Mouse (Mus musculus): ENCODE results near the gene Olfr878. TPM values are rescaled to one million over a fixed set of nuclear protein-coding genes. Genes with fewer than 3 reads are reported as not detected.

The Olfr878 gene
- not detected in 2 replicates for polyA plus RNA-seq (2015; fragmentation: Nextera tagmentation; extraction: Ambion mirVana)

DNA sequence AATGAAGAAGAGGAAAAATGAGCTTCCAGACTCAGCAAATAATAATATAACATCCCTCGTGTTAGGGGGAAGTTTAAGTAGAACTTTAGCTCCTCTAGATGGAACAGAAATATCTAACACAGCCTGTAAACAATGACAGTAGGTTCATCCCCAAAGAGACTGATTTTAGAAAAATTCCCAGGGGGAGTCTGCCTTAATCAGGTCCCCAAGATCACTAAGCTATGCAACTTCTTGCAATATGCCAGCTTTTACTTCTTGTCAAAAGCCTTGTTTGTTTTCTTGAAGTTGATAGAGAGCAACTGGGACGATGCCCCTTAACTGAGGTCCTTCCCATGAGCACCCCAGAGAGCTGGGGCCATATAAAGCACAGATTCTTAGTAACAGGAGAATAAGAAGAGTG, at the start of gene Olfr878:
Gene Olfr878, plus strand, starts transcription at position 301 of the 400 bp plus-strand sequence.
- H3K9ac ChIP-seq (replicated peaks; ENCODE audit: low read length), result no peak within 1 kb of the TSS
- no peaks in the 10 kb centered on the region for H3K36me3 ChIP-seq (ENCODE audit: insufficient read depth, low read length)
- 74% methylated on average over 2 of the region's 2 CpGs for WGBS

DNA sequence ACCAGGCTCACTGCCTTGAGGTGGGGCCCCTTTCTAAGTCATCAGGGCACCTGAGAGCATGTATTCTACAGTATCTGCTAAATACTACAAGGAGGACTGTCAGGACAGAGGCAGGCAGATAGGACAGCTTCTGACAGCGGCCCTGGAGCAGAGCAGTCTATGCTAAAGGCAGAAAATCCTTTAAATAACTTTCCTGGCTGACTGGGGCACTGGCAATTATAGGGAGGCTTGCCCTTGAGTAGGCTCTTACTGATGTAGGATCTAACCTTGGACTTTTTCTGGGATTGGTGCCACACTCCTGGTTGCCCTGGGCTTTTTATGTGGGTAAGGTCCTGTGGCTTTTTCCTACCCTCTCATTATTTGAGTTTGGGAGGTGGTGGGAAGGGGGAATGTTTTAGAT, 47.4 kb upstream of the Olfr878 start:
- WGBS, result 45% methylated on average over 1 of the region's 1 CpGs

More for the DNA sequence above, at the start of gene Olfr878:
- H3K27me3 ChIP-seq (ENCODE audit: insufficient read depth, low read length), result no peaks in the 10 kb centered on the region
- no peak for ATAC-seq (ENCODE audit: low FRiP score, low TSS enrichment)
- H3K27ac ChIP-seq (ENCODE audit: low read length), result no peak within 1 kb of the TSS
- no peak within 1 kb of the TSS for H3K4me3 ChIP-seq (ENCODE audit: low read length)
- H3K4me2 ChIP-seq (replicated peaks; ENCODE audit: low read depth, low read length), result no peak within 1 kb of the TSS
- no peaks in the 10 kb centered on the region for H3K9me3 ChIP-seq (ENCODE audit: low read length)
- H3K4me1 ChIP-seq (ENCODE audit: insufficient read depth, low read length), result no peaks in the 10 kb centered on the region

DNA sequence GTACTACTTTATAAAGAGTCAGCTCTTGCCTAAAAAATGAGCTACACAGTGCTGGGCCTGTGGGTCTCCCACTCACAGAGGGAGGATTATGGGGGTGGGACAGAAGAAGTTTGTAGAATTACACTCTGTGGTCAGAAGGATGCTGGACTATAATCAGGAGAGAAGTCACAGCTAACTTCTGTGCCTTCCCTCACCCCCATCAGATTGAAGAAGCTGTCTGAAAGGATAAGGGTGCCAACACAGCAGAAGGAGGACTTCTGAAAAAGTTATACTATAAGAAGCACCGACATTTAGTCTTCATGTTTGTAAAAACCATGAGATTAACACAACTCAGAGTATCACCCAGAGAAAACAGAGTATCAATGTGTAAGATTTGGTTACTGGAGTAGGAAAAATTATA, 46.5 kb upstream of the Olfr878 start:
- Histone ChIP-seq H3K9ac (replicated peaks; ENCODE audit: low read length) (no peak overlapping the region), H3K36me3 (ENCODE audit: insufficient read depth, low read length) (no peaks in the 10 kb centered on the region), H3K27me3 (ENCODE audit: insufficient read depth, low read length) (no peaks in the 10 kb centered on the region), H3K4me2 (replicated peaks; ENCODE audit: low read depth, low read length) (no peak overlapping the region), H3K4me3 (ENCODE audit: low read length) (no peak overlapping the region), H3K9me3 (ENCODE audit: low read length) (no peaks in the 10 kb centered on the region), H3K27ac (ENCODE audit: low read length) (no peak overlapping the region), H3K4me1 (ENCODE audit: insufficient read depth, low read length) (no peaks in the 10 kb centered on the region)
- WGBS, result 76% methylated on average over 1 of the region's 1 CpGs
- no peak for ATAC-seq (ENCODE audit: low FRiP score, low TSS enrichment)

More for the DNA sequence above, 47.4 kb upstream of the Olfr878 start:
- no peak for ATAC-seq (ENCODE audit: low FRiP score, low TSS enrichment)
- H3K9ac ChIP-seq (replicated peaks; ENCODE audit: low read length), result no peak overlapping the region
- H3K4me2 ChIP-seq (replicated peaks; ENCODE audit: low read depth, low read length), result no peak overlapping the region
- no peaks in the 10 kb centered on the region for H3K4me1 ChIP-seq (ENCODE audit: insufficient read depth, low read length)
- no peaks in the 10 kb centered on the region for H3K9me3 ChIP-seq (ENCODE audit: low read length)
- no peaks in the 10 kb centered on the region for H3K27me3 ChIP-seq (ENCODE audit: insufficient read depth, low read length)
- no peak overlapping the region for H3K4me3 ChIP-seq (ENCODE audit: low read length)
- no peaks in the 10 kb centered on the region for H3K36me3 ChIP-seq (ENCODE audit: insufficient read depth, low read length)
- no peak overlapping the region for H3K27ac ChIP-seq (ENCODE audit: low read length)

DNA sequence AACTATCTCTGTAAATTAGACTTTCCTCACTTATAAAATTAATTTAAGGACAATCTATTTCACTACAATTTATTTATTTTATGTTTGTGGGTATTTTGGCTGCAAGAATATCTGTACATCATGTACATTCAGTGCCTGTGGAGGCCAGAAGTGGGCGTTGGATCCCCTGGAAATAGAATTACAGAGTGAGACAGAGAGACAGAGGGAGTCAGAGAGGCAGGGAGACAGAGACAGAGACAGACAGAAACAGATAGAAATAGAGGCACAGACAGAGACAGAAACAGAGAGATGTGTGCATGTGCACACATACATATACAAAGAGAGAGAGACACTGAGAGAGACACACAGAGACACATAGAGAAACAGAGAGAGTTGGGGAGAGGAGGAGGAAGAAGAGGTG, 46.1 kb upstream of the Olfr878 start:
- Histone ChIP-seq H3K27me3 (ENCODE audit: insufficient read depth, low read length) (no peaks in the 10 kb centered on the region), H3K4me1 (ENCODE audit: insufficient read depth, low read length) (no peaks in the 10 kb centered on the region), H3K36me3 (ENCODE audit: insufficient read depth, low read length) (no peaks in the 10 kb centered on the region), H3K9me3 (ENCODE audit: low read length) (no peaks in the 10 kb centered on the region), H3K4me2 (replicated peaks; ENCODE audit: low read depth, low read length) (no peak overlapping the region), H3K27ac (ENCODE audit: low read length) (no peak overlapping the region), H3K9ac (replicated peaks; ENCODE audit: low read length) (no peak overlapping the region), H3K4me3 (ENCODE audit: low read length) (no peak overlapping the region)
- ATAC-seq (ENCODE audit: low FRiP score, low TSS enrichment), result no peak
- WGBS, result 65% methylated on average over 1 of the region's 1 CpGs

DNA sequence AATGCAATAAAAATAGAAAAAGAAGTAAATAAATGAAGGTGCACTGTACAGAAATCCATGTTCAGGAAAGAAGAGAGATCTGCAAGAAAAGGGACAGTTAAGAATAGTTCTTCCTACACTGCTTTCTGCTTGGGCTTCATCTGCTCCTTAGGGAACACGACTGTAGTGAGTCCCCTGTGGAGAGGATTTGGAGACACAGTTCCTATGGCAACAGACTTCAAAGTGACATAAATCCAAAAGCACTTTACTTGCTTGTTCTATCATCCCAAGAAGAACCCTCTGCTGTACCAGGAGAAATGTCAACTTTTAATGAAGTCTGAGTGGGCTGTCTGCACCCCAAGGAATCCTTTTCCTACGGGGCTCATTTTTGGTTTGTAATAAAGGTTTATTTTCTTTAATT, 26.7 kb upstream of the Olfr878 start:
- no peak overlapping the region for H3K9ac ChIP-seq (replicated peaks; ENCODE audit: low read length)
- H3K4me2 ChIP-seq (replicated peaks; ENCODE audit: low read depth, low read length), result no peak overlapping the region
- no peaks in the 10 kb centered on the region for H3K36me3 ChIP-seq (ENCODE audit: insufficient read depth, low read length)
- ATAC-seq (ENCODE audit: low FRiP score, low TSS enrichment), result no peak
- no peaks in the 10 kb centered on the region for H3K27me3 ChIP-seq (ENCODE audit: insufficient read depth, low read length)
- no peaks in the 10 kb centered on the region for H3K4me1 ChIP-seq (ENCODE audit: insufficient read depth, low read length)
- H3K9me3 ChIP-seq (ENCODE audit: low read length), result no peaks in the 10 kb centered on the region
- no peak overlapping the region for H3K27ac ChIP-seq (ENCODE audit: low read length)
- WGBS, result 43% methylated on average over 2 of the region's 2 CpGs
- no peak overlapping the region for H3K4me3 ChIP-seq (ENCODE audit: low read length)

DNA sequence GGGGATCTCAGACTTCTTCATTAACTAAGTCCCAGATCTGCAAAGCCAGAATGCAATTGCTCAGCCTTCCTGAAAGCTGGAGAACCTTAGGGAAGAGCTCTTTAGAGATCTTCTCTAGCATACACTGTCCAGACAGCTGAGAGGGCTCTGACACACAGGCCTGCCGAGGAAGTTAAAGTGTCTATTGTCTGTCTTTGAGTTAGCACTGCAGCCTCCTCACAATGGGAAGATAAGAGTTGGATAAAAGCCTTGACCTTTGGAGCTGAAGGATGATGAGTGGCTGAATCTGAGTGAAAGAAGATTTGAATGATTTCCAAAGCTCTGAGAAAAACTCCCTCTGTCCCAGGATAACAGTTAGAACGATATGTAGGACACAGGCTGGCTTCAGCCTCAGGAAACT, 21.0 kb upstream of the Olfr878 start, which contains the start of gene Olfr145:
Gene Olfr145, plus strand, starts transcription at position 64 of the 400 bp plus-strand sequence.
- H3K27ac ChIP-seq (ENCODE audit: low read length), result no peak within 1 kb of the TSS
- H3K9me3 ChIP-seq (ENCODE audit: low read length), result no peaks in the 10 kb centered on the region
- WGBS, result 50% methylated on average over 2 of the region's 2 CpGs
- no peak for ATAC-seq (ENCODE audit: low FRiP score, low TSS enrichment)
- H3K4me3 ChIP-seq (ENCODE audit: low read length), result no peak within 1 kb of the TSS
- H3K9ac ChIP-seq (replicated peaks; ENCODE audit: low read length), result no peak within 1 kb of the TSS
- H3K27me3 ChIP-seq (ENCODE audit: insufficient read depth, low read length), result no peaks in the 10 kb centered on the region
- no peaks in the 10 kb centered on the region for H3K36me3 ChIP-seq (ENCODE audit: insufficient read depth, low read length)
- H3K4me1 ChIP-seq (ENCODE audit: insufficient read depth, low read length), result no peaks in the 10 kb centered on the region
- H3K4me2 ChIP-seq (replicated peaks; ENCODE audit: low read depth, low read length), result no peak within 1 kb of the TSS

DNA sequence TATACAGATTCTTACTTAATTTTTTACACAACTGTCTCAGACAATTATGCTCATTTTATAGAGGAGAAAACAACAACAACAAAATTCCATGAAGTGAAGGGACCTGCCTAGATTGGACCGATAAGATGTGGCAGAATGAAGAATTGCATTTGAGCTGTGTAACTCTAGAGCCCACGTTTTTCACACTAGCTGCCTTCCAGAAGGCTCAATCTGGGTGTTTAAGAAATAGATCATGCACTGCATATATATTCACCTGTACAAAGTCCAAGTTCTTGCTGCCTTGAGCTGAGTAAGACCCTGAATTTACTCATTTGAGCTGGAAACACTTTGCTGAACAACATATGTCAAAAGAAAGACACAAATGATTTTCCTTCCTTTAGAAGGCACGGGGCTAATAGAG, 12.1 kb upstream of the Olfr878 start:
- Histone ChIP-seq H3K27ac (ENCODE audit: low read length) (no peak overlapping the region), H3K4me1 (ENCODE audit: insufficient read depth, low read length) (no peaks in the 10 kb centered on the region), H3K36me3 (ENCODE audit: insufficient read depth, low read length) (no peaks in the 10 kb centered on the region), H3K4me3 (ENCODE audit: low read length) (no peak overlapping the region), H3K9me3 (ENCODE audit: low read length) (no peaks in the 10 kb centered on the region), H3K9ac (replicated peaks; ENCODE audit: low read length) (no peak overlapping the region), H3K27me3 (ENCODE audit: insufficient read depth, low read length) (no peaks in the 10 kb centered on the region), H3K4me2 (replicated peaks; ENCODE audit: low read depth, low read length) (no peak overlapping the region)
- ATAC-seq (ENCODE audit: low FRiP score, low TSS enrichment), result no peak
- WGBS, result 65% methylated on average over 3 of the region's 3 CpGs

DNA sequence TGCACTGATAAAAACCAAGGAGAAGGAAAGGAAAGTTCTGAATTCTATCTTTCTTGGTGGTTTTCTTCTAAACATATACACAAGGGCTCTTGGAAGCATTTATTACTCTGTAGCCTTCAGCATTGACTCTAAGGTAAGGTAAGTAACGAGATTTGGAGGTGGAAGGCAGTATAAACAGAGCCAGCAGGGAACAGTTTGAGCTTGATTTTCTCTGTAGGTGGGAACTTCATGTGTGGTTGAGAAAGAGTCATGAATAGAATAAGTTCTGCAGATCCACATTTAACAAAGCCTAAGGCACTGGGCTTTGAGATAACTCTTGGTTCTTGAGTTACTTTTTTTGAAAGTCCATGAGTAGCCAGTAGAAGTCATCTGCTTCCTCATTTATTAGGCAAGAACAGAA, 378 bp downstream of the Olfr878 start:
- 56% methylated on average over 1 of the region's 1 CpGs for WGBS
- no peak overlapping the region for H3K27ac ChIP-seq (ENCODE audit: low read length)
- H3K9ac ChIP-seq (replicated peaks; ENCODE audit: low read length), result no peak overlapping the region
- no peaks in the 10 kb centered on the region for H3K36me3 ChIP-seq (ENCODE audit: insufficient read depth, low read length)
- no peak for ATAC-seq (ENCODE audit: low FRiP score, low TSS enrichment)
- no peak overlapping the region for H3K4me3 ChIP-seq (ENCODE audit: low read length)
- H3K4me2 ChIP-seq (replicated peaks; ENCODE audit: low read depth, low read length), result no peak overlapping the region
- H3K9me3 ChIP-seq (ENCODE audit: low read length), result no peaks in the 10 kb centered on the region
- H3K27me3 ChIP-seq (ENCODE audit: insufficient read depth, low read length), result no peaks in the 10 kb centered on the region
- no peaks in the 10 kb centered on the region for H3K4me1 ChIP-seq (ENCODE audit: insufficient read depth, low read length)

DNA sequence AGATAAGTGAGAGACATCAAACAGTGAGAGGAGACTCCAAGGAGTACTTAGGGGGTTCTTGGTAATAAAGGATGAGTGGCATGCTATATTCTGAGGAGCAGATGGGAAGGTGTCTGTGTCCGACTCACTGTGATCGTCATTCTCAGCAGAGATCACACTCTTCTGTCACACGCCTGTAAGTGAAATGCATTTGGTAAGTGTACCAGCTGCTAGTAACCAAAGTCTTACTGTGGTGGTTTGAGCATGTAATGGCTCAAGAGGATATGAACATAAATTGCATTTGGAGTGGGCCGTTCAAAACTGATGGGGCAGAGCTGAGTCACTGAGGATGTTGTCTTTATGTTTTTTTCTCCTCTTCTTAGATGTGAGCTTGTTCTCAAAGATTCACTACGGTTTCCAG, 6.6 kb downstream of the Olfr878 start:
- WGBS, result 64% methylated on average over 5 of the region's 5 CpGs
- Histone ChIP-seq H3K9ac (replicated peaks; ENCODE audit: low read length) (no peak overlapping the region), H3K4me3 (ENCODE audit: low read length) (no peak overlapping the region), H3K27ac (ENCODE audit: low read length) (no peak overlapping the region), H3K4me2 (replicated peaks; ENCODE audit: low read depth, low read length) (no peak overlapping the region), H3K36me3 (ENCODE audit: insufficient read depth, low read length) (no peaks in the 10 kb centered on the region), H3K4me1 (ENCODE audit: insufficient read depth, low read length) (no peaks in the 10 kb centered on the region), H3K9me3 (ENCODE audit: low read length) (no peaks in the 10 kb centered on the region), H3K27me3 (ENCODE audit: insufficient read depth, low read length) (no peaks in the 10 kb centered on the region)
- no peak for ATAC-seq (ENCODE audit: low FRiP score, low TSS enrichment)

DNA sequence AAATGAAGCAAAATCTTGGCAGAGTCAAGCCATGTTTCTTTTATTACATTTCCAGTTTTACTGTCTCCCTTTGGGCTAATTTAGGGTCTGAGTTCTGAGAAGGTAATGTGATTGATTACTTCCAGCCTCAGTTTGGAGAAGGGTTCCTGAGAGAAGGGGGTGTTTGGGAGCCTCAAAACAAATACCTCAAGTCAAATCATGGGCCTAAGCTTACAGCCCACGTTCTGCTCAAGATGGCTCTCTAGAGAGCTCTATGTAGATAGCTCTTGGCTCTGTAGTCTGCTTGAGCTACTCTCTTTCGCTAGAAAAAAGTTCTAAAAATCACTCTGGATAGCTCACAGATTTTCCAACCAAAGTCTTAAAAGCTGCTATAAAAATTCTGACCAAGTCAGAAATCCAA, 7.8 kb downstream of the Olfr878 start:
- WGBS, result 45% methylated on average over 2 of the region's 2 CpGs
- H3K9me3 ChIP-seq (ENCODE audit: low read length), result no peaks in the 10 kb centered on the region
- no peak overlapping the region for H3K4me3 ChIP-seq (ENCODE audit: low read length)
- H3K27me3 ChIP-seq (ENCODE audit: insufficient read depth, low read length), result no peaks in the 10 kb centered on the region
- no peak overlapping the region for H3K9ac ChIP-seq (replicated peaks; ENCODE audit: low read length)
- H3K4me2 ChIP-seq (replicated peaks; ENCODE audit: low read depth, low read length), result no peak overlapping the region
- H3K36me3 ChIP-seq (ENCODE audit: insufficient read depth, low read length), result no peaks in the 10 kb centered on the region
- H3K4me1 ChIP-seq (ENCODE audit: insufficient read depth, low read length), result no peaks in the 10 kb centered on the region
- ATAC-seq (ENCODE audit: low FRiP score, low TSS enrichment), result no peak
- no peak overlapping the region for H3K27ac ChIP-seq (ENCODE audit: low read length)

Measured in kidney, embryonic 16.5 days (tissue).